Comparison of ENCODE assay signal across 29 mouse cellular contexts in genomic region chr4:141576404-141576803, GRCm38 (mm10). TPM values are rescaled to one million over a fixed set of nuclear protein-coding genes. Genes with fewer than 3 reads are reported as not detected.
DNase-seq lines count a peak whose midpoint lies in the region; ATAC-seq and TF ChIP-seq lines count a peak whose summit lies in the region.
"Had no signal": no experiment of that assay in that cellular context is flagged by ENCODE, and none has a peak within 500 bp of the region (broad histone marks: within the 10 kb centered on the region; RNA-seq: fewer than 3 reads in every experiment).

No protein-coding gene starts in this region.

- no peak overlapping the region for H3K4me2 ChIP-seq in kidney, embryonic 15.5 days
- H3K4me2 ChIP-seq in midbrain, embryonic 15.5 days: no peak overlapping the region
- H3K4me2 ChIP-seq: embryonic facial prominence, embryonic 12.5 days; embryonic facial prominence, embryonic 15.5 days; forebrain, embryonic 13.5 days; heart, embryonic 12.5 days; heart, embryonic 15.5 days; hindbrain, embryonic 13.5 days had no signal

- peaks cover 28% of the 10 kb centered on the region for H3K4me1 ChIP-seq in kidney, adult 2 months (ENCODE audit: control insufficient read depth, insufficient read depth, low read length)
- H3K4me1 ChIP-seq in kidney, embryonic 15.5 days: peaks cover 29% of the 10 kb centered on the region
- H3K4me1 ChIP-seq in midbrain, embryonic 15.5 days: 0 out of 2 replicates have a peak, but pooled peaks cover 3% of the 10 kb centered on the region
- H3K4me1 ChIP-seq: hindbrain, embryonic 10.5 days; hindbrain, embryonic 13.5 days had no signal

- WGBS in kidney, adult 2 months: 79% methylated on average over 11 of the region's 11 CpGs
- WGBS in kidney, embryonic 15.5 days: 84% methylated on average over 11 of the region's 11 CpGs
- WGBS in midbrain, embryonic 15.5 days: 89% methylated on average over 11 of the region's 11 CpGs

- H3K9me3 ChIP-seq in kidney, embryonic 15.5 days (replicated peaks): no peaks in the 10 kb centered on the region
- no peaks in the 10 kb centered on the region for H3K9me3 ChIP-seq in midbrain, embryonic 15.5 days
- H3K9me3 ChIP-seq: embryonic facial prominence, embryonic 12.5 days; embryonic facial prominence, embryonic 15.5 days; forebrain, embryonic 13.5 days; heart, embryonic 12.5 days; heart, embryonic 15.5 days; hindbrain, embryonic 10.5 days; hindbrain, embryonic 13.5 days had no signal

- H3K9ac ChIP-seq in kidney, embryonic 15.5 days: no peak overlapping the region
- H3K9ac ChIP-seq in midbrain, embryonic 15.5 days: no peak overlapping the region
- H3K9ac ChIP-seq: embryonic facial prominence, embryonic 12.5 days; embryonic facial prominence, embryonic 15.5 days; forebrain, embryonic 13.5 days; forebrain, postnatal 0 days; heart, embryonic 12.5 days; heart, embryonic 15.5 days; hindbrain, embryonic 13.5 days had no signal

- H3K27ac ChIP-seq in kidney, adult 2 months (ENCODE audit: insufficient read depth, low read depth, low read length): no peak overlapping the region
- no peak overlapping the region for H3K27ac ChIP-seq in kidney, embryonic 15.5 days
- no peak overlapping the region for H3K27ac ChIP-seq in midbrain, embryonic 15.5 days
- H3K27ac ChIP-seq: embryonic facial prominence, embryonic 12.5 days; embryonic facial prominence, embryonic 15.5 days; forebrain, embryonic 13.5 days; heart, embryonic 15.5 days; hindbrain, embryonic 10.5 days; hindbrain, embryonic 13.5 days had no signal

- no peak overlapping the region for H3K4me3 ChIP-seq in kidney, adult 2 months (ENCODE audit: insufficient read depth, low read depth, low read length)
- H3K4me3 ChIP-seq in kidney, embryonic 15.5 days (replicated peaks): no peak overlapping the region
- H3K4me3 ChIP-seq in midbrain, embryonic 15.5 days: no peak overlapping the region
- H3K4me3 ChIP-seq: embryonic facial prominence, embryonic 12.5 days; embryonic facial prominence, embryonic 15.5 days; erythroblast, embryonic 14.5 days; forebrain, embryonic 13.5 days; heart, embryonic 12.5 days; heart, embryonic 15.5 days; hindbrain, embryonic 10.5 days; hindbrain, embryonic 13.5 days had no signal

- no peaks in the 10 kb centered on the region for H3K27me3 ChIP-seq in kidney, adult 2 months (replicated peaks; ENCODE audit: control insufficient read depth, insufficient read depth, low read length)
- no peaks in the 10 kb centered on the region for H3K27me3 ChIP-seq in kidney, embryonic 15.5 days
- no peaks in the 10 kb centered on the region for H3K27me3 ChIP-seq in midbrain, embryonic 15.5 days (replicated peaks)
- H3K27me3 ChIP-seq: embryonic facial prominence, embryonic 12.5 days; embryonic facial prominence, embryonic 15.5 days; forebrain, embryonic 13.5 days; heart, embryonic 12.5 days; hindbrain, embryonic 13.5 days had no signal

- ATAC-seq in kidney, embryonic 15.5 days (replicated peaks; ENCODE audit: low FRiP score): no peak
- no peak for ATAC-seq in midbrain, embryonic 15.5 days (replicated peaks)
- ATAC-seq in erythroblast, adult 5-6 weeks (replicated peaks; ENCODE audit: low FRiP score, poor library complexity, severe bottlenecking): no peak
- ATAC-seq: CD4-positive, CD25-positive, alpha-beta regulatory T cell, adult 4 months; forebrain, postnatal 0 days; hindbrain, embryonic 16.5 days; intestine, postnatal 0 days had no signal

- no peaks in the 10 kb centered on the region for H3K36me3 ChIP-seq in kidney, adult 2 months (ENCODE audit: control insufficient read depth, insufficient read depth, low read length)
- peaks cover 50% of the 10 kb centered on the region for H3K36me3 ChIP-seq in kidney, embryonic 15.5 days
- H3K36me3 ChIP-seq in midbrain, embryonic 15.5 days (replicated peaks): no peaks in the 10 kb centered on the region

- DNase-seq in kidney, adult 2 months: peak; percentile 43
- DNase-seq in ES-CJ7 (ENCODE audit: low read depth, low spot score) (peak; percentile 85), R1 (ENCODE audit: low read depth, low spot score) (peak; percentile 93)
- DNase-seq: adrenal gland, postnatal 10 days; adrenal gland, postnatal 36 days; cerebellum, adult 18-20 months; cerebellum, adult 9-10 months; cerebellum, postnatal 14 days; forebrain, postnatal 0 days; gastrocnemius, postnatal 25 days; heart, adult 18-20 months; heart, postnatal 10 days; heart, postnatal 36 days had no signal

- TF ChIP-seq CTCF in kidney, adult 2 months (conservative IDR thresholded peaks at IDR 0.05; ENCODE audit: insufficient read depth, insufficient read length, low read depth, low read length): no peak

- TF ChIP-seq POLR2A in kidney, adult 2 months (IDR thresholded peaks at IDR 0.05; ENCODE audit: low read depth, low read length): no peak

RNA-seq across cellular contexts. Expression of gene Fblim1, which starts 29.5 kb away (rescaled TPM):
- polyA plus RNA-seq in kidney, adult 2 months (2012; rRNA removed): 10.2 and 10.5 TPM in 2 replicates
- 71.4 and 81.3 TPM in 2 replicates for polyA plus RNA-seq in kidney, embryonic 15.5 days (2015; fragmentation: Nextera tagmentation; extraction: Ambion mirVana)
- 35.2 and 41.0 TPM in 2 replicates for polyA plus RNA-seq in midbrain, embryonic 15.5 days (2015; fragmentation: Nextera tagmentation; extraction: Ambion mirVana)
- total RNA-seq in erythroblast, adult 5-6 weeks (2015; ENCODE audit: low replicate concordance): 0.63 TPM in 1 of 2 replicates, not detected in the other
- 0.56 and 1.1 TPM in 2 replicates for total RNA-seq in erythroblast, adult 5-6 weeks (2017; ENCODE audit: low replicate concordance)
- total RNA-seq: MEL had no signal

RNA-seq across cellular contexts. Expression of gene Spen, which starts 38.0 kb away (rescaled TPM):
- 15.9 and 19.6 TPM in 2 replicates for polyA plus RNA-seq in kidney, adult 2 months (2012; rRNA removed)
- polyA plus RNA-seq in kidney, embryonic 15.5 days (2015; fragmentation: Nextera tagmentation; extraction: Ambion mirVana): 10.3 and 11.1 TPM in 2 replicates
- polyA plus RNA-seq in midbrain, embryonic 15.5 days (2015; fragmentation: Nextera tagmentation; extraction: Ambion mirVana): 19.4 and 20.0 TPM in 2 replicates
- total RNA-seq in erythroblast, adult 5-6 weeks (2015; ENCODE audit: low replicate concordance): 38.0 and 60.7 TPM in 2 replicates
- 35.6 and 63.0 TPM in 2 replicates for total RNA-seq in erythroblast, adult 5-6 weeks (2017; ENCODE audit: low replicate concordance)

RNA-seq across cellular contexts. Expression of gene Tmem82, which starts 42.0 kb away (rescaled TPM):
- polyA plus RNA-seq in kidney, adult 2 months (2012; rRNA removed): 29.0 and 32.3 TPM in 2 replicates
- polyA plus RNA-seq in kidney, embryonic 15.5 days (2015; fragmentation: Nextera tagmentation; extraction: Ambion mirVana): 2.7 and 3.1 TPM in 2 replicates
- 0.32 and 0.65 TPM in 2 replicates for polyA plus RNA-seq in midbrain, embryonic 15.5 days (2015; fragmentation: Nextera tagmentation; extraction: Ambion mirVana)
- total RNA-seq in erythroblast, adult 5-6 weeks (2015; ENCODE audit: low replicate concordance): not detected in 2 replicates
- 0.34 TPM in 1 of 2 replicates, not detected in the other for total RNA-seq in erythroblast, adult 5-6 weeks (2017; ENCODE audit: low replicate concordance)
- total RNA-seq: MEL had no signal
- polyA plus RNA-seq: C2C12; CD4-positive, CD25-positive, alpha-beta regulatory T cell, adult 4 months had no signal

RNA-seq across cellular contexts. Expression of gene Slc25a34, which starts 47.2 kb away (rescaled TPM):
- 30.1 and 33.8 TPM in 2 replicates for polyA plus RNA-seq in kidney, adult 2 months (2012; rRNA removed)
- 0.27 and 0.49 TPM in 2 replicates for polyA plus RNA-seq in kidney, embryonic 15.5 days (2015; fragmentation: Nextera tagmentation; extraction: Ambion mirVana)
- 0.26 and 0.61 TPM in 2 replicates for polyA plus RNA-seq in midbrain, embryonic 15.5 days (2015; fragmentation: Nextera tagmentation; extraction: Ambion mirVana)
- not detected in 2 replicates for total RNA-seq in erythroblast, adult 5-6 weeks (2015; ENCODE audit: low replicate concordance)
- total RNA-seq in erythroblast, adult 5-6 weeks (2017; ENCODE audit: low replicate concordance): not detected in 2 replicates
- total RNA-seq: MEL had no signal
- polyA plus RNA-seq: CD4-positive, CD25-positive, alpha-beta regulatory T cell, adult 4 months; embryonic facial prominence, embryonic 12.5 days; erythroblast, embryonic 14.5 days had no signal

Comparison
In these comparisons a context has a peak if more than half of its experiments do, and no peak if none do; other contexts are left out.
1. DNase-seq: peak in every context shown above with its lines; median percentile 93 in R1; 85 in ES-CJ7; 43 in kidney, adult 2 months.